Mouse (Mus musculus) liver, embryonic 14.5 days (tissue): ENCODE data around the gene Fam129a. TPM values are rescaled to one million over a fixed set of nuclear protein-coding genes. Genes with fewer than 3 reads are reported as not detected.

ENCODE experiments used
- ATAC-seq: fragments of 200-750 bp; cut with Nextera tagmentation; 2 replicates; pipeline ENCODE4 v1.8.0; 2017; ENCODE audit warnings: moderate number of reproducible peaks, mild to moderate bottlenecking, moderate library complexity; ENCODE audit not compliant: insufficient read depth
- DNase-seq, 3 experiments: peaks; one replicate each; pipeline ENCODE4 v3.0.0-alpha.2; 2012 to 2013; ENCODE audit warnings: low read depth in 3 of 3, low spot score in 3 of 3
- H3K27ac ChIP-seq: fragments of 300-500 bp; sonication (generic); 2 replicates; pipeline ENCODE4 v1.5.1; 2014; ENCODE audit warnings: moderate library complexity, mild to moderate bottlenecking, control low read depth, inconsistent platforms
- H3K27me3 ChIP-seq: fragments of 300-500 bp; sonication (generic); 2 replicates; pipeline ENCODE4 v1.6.1; 2014; ENCODE audit warnings: mild to moderate bottlenecking, low read length, moderate library complexity; ENCODE audit not compliant: control insufficient read depth, insufficient read depth
- H3K36me3 ChIP-seq: fragments of 300-500 bp; sonication (generic); replicated peaks from 2 replicates; pipeline ENCODE4 v1.6.1; 2014; ENCODE audit warnings: low read depth; ENCODE audit not compliant: control insufficient read depth, insufficient read depth
- H3K4me1 ChIP-seq, 2 experiments: fragments of 200-500 bp in 1 of 2; fragments of 300-500 bp in 1 of 2; sonication (generic) in 1 of 2; replicated peaks; 2 replicates each; pipeline ENCODE4 v1.6.1; 2012 to 2014; ENCODE audit warnings: antibody characterized with exemption in 1 of 2, inconsistent platforms in 1 of 2, low read length in 1 of 2; ENCODE audit not compliant: control insufficient read depth in 2 of 2, insufficient read depth in 2 of 2
- H3K4me2 ChIP-seq: fragments of 300-500 bp; sonication (generic); 2 replicates; pipeline ENCODE4 v1.6.1; 2014; ENCODE audit warnings: low read depth, mild to moderate bottlenecking, control low read depth, moderate library complexity
- H3K4me3 ChIP-seq, 2 experiments: fragments of 200-500 bp in 1 of 2; fragments of 300-500 bp in 1 of 2; sonication (generic) in 1 of 2; 2 replicates each; pipeline ENCODE4 v1.5.1; 2012 to 2014; ENCODE audit warnings: low read depth in 2 of 2, low read length in 2 of 2, mild to moderate bottlenecking in 2 of 2, control low read depth in 1 of 2, inconsistent platforms in 1 of 2, moderate library complexity in 1 of 2; ENCODE audit not compliant: insufficient read depth in 1 of 2
- H3K9ac ChIP-seq: fragments of 300-500 bp; sonication (generic); replicated peaks from 2 replicates; pipeline ENCODE4 v1.6.1; 2014; ENCODE audit warnings: mild to moderate bottlenecking, control low read depth, moderate library complexity
- H3K9me3 ChIP-seq: fragments of 300-500 bp; sonication (generic); 2 replicates; pipeline ENCODE4 v1.6.1; 2016; ENCODE audit warnings: low read length, mixed read lengths; ENCODE audit not compliant: control insufficient read depth
- CTCF ChIP-seq: IDR thresholded peaks from 2 replicates; pipeline ENCODE4 v1.5.1; 2016; ENCODE audit warnings: antibody characterized with exemption, low read depth, control low read depth
- EP300 ChIP-seq: IDR thresholded peaks from 2 replicates; pipeline ENCODE4 v1.6.1; 2016; ENCODE audit warnings: antibody characterized with exemption, low read depth
- WGBS: fragments of 180-500 bp; shearing (Covaris S2); extraction: QIAGEN DNeasy Blood & Tissue Kit; methylation state at CpG from one replicate; pipeline ENCODE4 v1.1.7; 2014; ENCODE audit not compliant: insufficient replicate concordance; 5-methylcytosine and 5-hydroxymethylcytosine counted together
- polyA plus RNA-seq, 2 experiments: library from polyadenylated mRNA; depleted of rRNA in 1 of 2; stranded (reverse) in 1 of 2; unstranded in 1 of 2; fragments of >200 nt; fragmentation: Nextera tagmentation in 1 of 2; extraction: Ambion mirVana in 1 of 2; gene quantifications; 2 replicates each; pipeline versions ENCODE4 v1.2.1 to v1.2.3; 2012 to 2014

Gene Fam129a
- 1.1 and 1.5 TPM in 2 replicates for polyA plus RNA-seq (2012; rRNA removed)
- 2.3 and 3.4 TPM in 2 replicates for polyA plus RNA-seq (2014; fragmentation: Nextera tagmentation; extraction: Ambion mirVana)

DNA sequence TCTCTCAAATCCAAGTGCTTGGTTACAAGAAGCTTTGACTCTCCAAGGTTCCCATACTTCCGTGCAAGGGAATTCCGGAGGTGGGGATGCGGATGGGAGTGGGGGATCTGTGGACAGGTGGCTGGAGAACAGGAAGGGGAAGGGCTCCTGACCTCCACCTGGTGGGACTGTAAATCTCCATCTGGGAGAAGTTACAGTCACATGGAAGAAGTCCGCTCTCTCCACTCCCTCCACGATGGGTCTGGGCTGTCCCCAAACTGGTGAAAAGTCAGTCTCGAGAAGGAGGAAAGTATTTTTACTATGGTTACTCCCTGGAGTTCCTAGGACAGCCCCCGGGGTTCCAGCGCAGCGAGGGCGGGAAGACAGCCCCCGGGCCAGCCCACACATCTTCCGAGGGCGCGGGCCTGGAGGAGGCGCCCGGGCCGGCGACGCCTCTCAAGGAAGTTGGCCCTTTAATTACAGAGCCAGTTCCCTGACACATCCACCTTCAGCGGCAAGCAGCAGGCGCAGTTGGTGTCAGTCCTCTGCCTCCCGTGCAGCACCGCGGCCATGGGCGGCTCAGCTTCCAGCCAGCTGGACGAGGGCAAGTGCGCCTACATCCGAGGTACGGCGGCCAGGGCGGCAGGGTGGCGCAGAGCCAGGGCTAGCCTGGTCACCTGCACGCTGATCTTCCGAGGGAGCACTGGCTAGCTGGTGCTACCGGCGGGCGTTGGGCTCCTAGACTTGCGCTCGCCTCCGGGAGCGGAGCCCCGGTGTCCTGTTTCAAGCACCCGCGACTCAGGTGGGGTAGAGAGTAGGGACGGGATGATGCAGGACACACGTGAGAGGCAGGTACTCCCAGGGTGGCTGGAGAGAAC is at the start of gene Fam129a:
Gene Fam129a (plus strand): TSS at position 206 of the 857 bp plus-strand sequence.
- DNase-seq (no peak), ATAC-seq (peak; percentile 54)
- Histone ChIP-seq H3K9me3 (no peaks in the 10 kb centered on the region), H3K9ac (peak within 1 kb of the TSS; percentile 38), H3K36me3 (no peaks in the 10 kb centered on the region), H3K4me2 (peak within 1 kb of the TSS; percentile 60), H3K4me3 (peak within 1 kb of the TSS; percentile 42 to 46), H3K4me1 (peaks cover 0 to 5% of the 10 kb centered on the region in 2 experiments; a peak in 2 of 4 replicates), H3K27me3 (peaks cover 4% of the 10 kb centered on the region), H3K27ac (no peak within 1 kb of the TSS)
- no peak for TF ChIP-seq EP300
- TF ChIP-seq CTCF, result no peak
- 6% methylated on average over 46 of the region's 46 CpGs for WGBS

- DNase-seq (no peak), ATAC-seq (no peak)
- Histone ChIP-seq H3K36me3 (no peaks in the 10 kb centered on the region), H3K4me3 (no peak overlapping the region), H3K4me2 (no peak overlapping the region), H3K9me3 (no peaks in the 10 kb centered on the region), H3K4me1 (no peaks in the 10 kb centered on the region), H3K27me3 (no peaks in the 10 kb centered on the region), H3K9ac (no peak overlapping the region), H3K27ac (no peak overlapping the region)
- TF ChIP-seq EP300, result no peak
- no peak for TF ChIP-seq CTCF
- 60% methylated on average over 3 of the region's 3 CpGs for WGBS
Observed at GRCm38 (mm10) chr1:151526701-151527100, 44.3 kb upstream of the Fam129a start.

DNA sequence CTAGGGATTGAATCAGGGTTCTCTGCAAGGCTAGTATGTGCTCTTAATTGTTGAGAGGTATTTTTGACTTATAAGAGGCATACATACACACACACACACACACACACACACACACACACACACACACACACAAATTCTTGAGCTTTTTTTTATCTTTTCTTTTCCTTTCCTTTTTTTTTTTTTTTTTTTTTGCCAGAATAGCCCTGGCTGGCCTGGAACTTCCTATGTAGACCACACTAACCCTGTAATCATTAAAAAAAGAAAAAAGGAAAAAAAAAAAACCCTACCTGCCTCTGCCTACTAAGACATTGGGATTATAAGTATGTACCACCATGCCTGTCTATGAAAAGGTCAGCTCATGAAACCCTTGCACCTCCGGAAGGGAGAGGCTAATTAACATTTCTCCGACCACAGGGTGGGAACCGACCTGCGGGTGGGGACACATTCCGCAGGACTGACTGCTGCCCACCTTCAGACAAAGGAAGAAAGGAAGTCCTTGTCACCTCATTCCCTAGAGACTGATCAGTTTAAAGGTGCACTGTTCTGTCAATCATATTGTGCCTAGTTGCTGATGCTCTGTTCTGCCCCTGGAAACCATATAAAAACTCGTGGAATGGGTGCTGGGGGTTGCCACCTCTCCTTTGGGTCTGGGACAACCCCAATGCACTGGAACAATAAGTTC is 27.0 kb upstream of the Fam129a start:
- H3K36me3 ChIP-seq, result no peaks in the 10 kb centered on the region
- no peaks in the 10 kb centered on the region for H3K4me1 ChIP-seq
- no peak overlapping the region for H3K27ac ChIP-seq
- DNase-seq, result no peak
- H3K27me3 ChIP-seq, result no peaks in the 10 kb centered on the region
- WGBS, result 53% methylated on average over 6 of the region's 6 CpGs
- no peak overlapping the region for H3K4me3 ChIP-seq
- H3K4me2 ChIP-seq, result no peak overlapping the region
- H3K9ac ChIP-seq, result no peak overlapping the region
- no peaks in the 10 kb centered on the region for H3K9me3 ChIP-seq
- TF ChIP-seq CTCF, result no peak
- TF ChIP-seq EP300, result no peak
- ATAC-seq, result no peak

GRCm38 (mm10) chr1:151544581-151544980 is 26.4 kb upstream of the Fam129a start:
- no peak overlapping the region for H3K4me2 ChIP-seq
- no peak for ATAC-seq

GRCm38 (mm10) chr1:151545571-151545970 is 25.4 kb upstream of the Fam129a start:
- H3K4me3 ChIP-seq, result no peak overlapping the region
- H3K4me1 ChIP-seq, result peaks cover 0 to 4% of the 10 kb centered on the region in 2 experiments; a peak in 1 of 4 replicates
- no peak overlapping the region for H3K9ac ChIP-seq
- H3K36me3 ChIP-seq, result no peaks in the 10 kb centered on the region
- DNase-seq, result no peak
- no peak overlapping the region for H3K4me2 ChIP-seq
- no peak overlapping the region for H3K27ac ChIP-seq
- TF ChIP-seq CTCF (no peak), EP300 (no peak)
- ATAC-seq, result no peak
- no peaks in the 10 kb centered on the region for H3K27me3 ChIP-seq
- 67% methylated on average over 7 of the region's 7 CpGs for WGBS
- no peaks in the 10 kb centered on the region for H3K9me3 ChIP-seq

More at GRCm38 (mm10) chr1:151544581-151544980, 26.4 kb upstream of the Fam129a start:
- Histone ChIP-seq H3K9me3 (no peaks in the 10 kb centered on the region), H3K9ac (no peak overlapping the region), H3K27ac (no peak overlapping the region), H3K4me1 (peaks cover 0 to 2% of the 10 kb centered on the region in 2 experiments; a peak in 1 of 4 replicates), H3K36me3 (no peaks in the 10 kb centered on the region), H3K27me3 (no peaks in the 10 kb centered on the region), H3K4me3 (no peak overlapping the region)
- DNase-seq, result no peak
- no peak for TF ChIP-seq CTCF
- TF ChIP-seq EP300, result no peak
- 27% methylated on average over 3 of the region's 3 CpGs for WGBS
